Comparison of ENCODE assay signal across 23 mouse cellular contexts in genomic region chr17:70600462-70600861, GRCm38 (mm10).
DNase-seq lines count a peak whose midpoint lies in the region; ATAC-seq and TF ChIP-seq lines count a peak whose summit lies in the region.
"Had no signal": no experiment of that assay in that cellular context is flagged by ENCODE, and none has a peak within 500 bp of the region (broad histone marks: within the 10 kb centered on the region; RNA-seq: fewer than 3 reads in every experiment).

No protein-coding gene starts in this region.

- H3K9ac ChIP-seq in midbrain, postnatal 0 days (replicated peaks; ENCODE audit: low read length, poor library complexity, severe bottlenecking): no peak overlapping the region
- H3K9ac ChIP-seq in midbrain, embryonic 11.5 days (ENCODE audit: low read length): no peak overlapping the region
- H3K9ac ChIP-seq: limb, embryonic 12.5 days; liver, embryonic 15.5 days; lung, embryonic 14.5 days; neural tube, embryonic 15.5 days; stomach, embryonic 15.5 days had no signal

- no peak overlapping the region for H3K4me2 ChIP-seq in midbrain, postnatal 0 days (ENCODE audit: low read depth, low read length, poor library complexity, severe bottlenecking)
- H3K4me2 ChIP-seq in midbrain, embryonic 11.5 days: no peak overlapping the region
- H3K4me2 ChIP-seq: limb, embryonic 12.5 days; liver, embryonic 15.5 days; lung, embryonic 14.5 days; neural tube, embryonic 15.5 days; stomach, embryonic 15.5 days had no signal

- H3K4me1 ChIP-seq in cerebellum, adult 2 months (ENCODE audit: control insufficient read depth, insufficient read depth, low read length): peaks cover 17% of the 10 kb centered on the region; the same call in 1 of the 2 replicates
- H3K4me1 ChIP-seq in midbrain, postnatal 0 days (ENCODE audit: insufficient read depth, low read length): no peaks in the 10 kb centered on the region
- no peaks in the 10 kb centered on the region for H3K4me1 ChIP-seq in midbrain, embryonic 11.5 days (ENCODE audit: control insufficient read depth, insufficient read depth, low read length)
- H3K4me1 ChIP-seq: hindbrain, embryonic 10.5 days; limb, embryonic 12.5 days; liver, embryonic 15.5 days; neural tube, embryonic 15.5 days; stomach, embryonic 15.5 days had no signal

- H3K4me3 ChIP-seq in cerebellum, adult 2 months (replicated peaks; ENCODE audit: insufficient read depth, low read depth, low read length): no peak overlapping the region
- no peak overlapping the region for H3K4me3 ChIP-seq in layer of hippocampus, adult 2 months
- H3K4me3 ChIP-seq in midbrain, postnatal 0 days (ENCODE audit: low read depth, low read length): no peak overlapping the region
- H3K4me3 ChIP-seq in midbrain, embryonic 11.5 days (ENCODE audit: low read depth, low read length): no peak overlapping the region
- H3K4me3 ChIP-seq: erythroblast, embryonic 14.5 days; hindbrain, embryonic 10.5 days; limb, embryonic 12.5 days; liver, embryonic 15.5 days; neural tube, embryonic 15.5 days; stomach, embryonic 15.5 days had no signal

- no peaks in the 10 kb centered on the region for H3K9me3 ChIP-seq in midbrain, postnatal 0 days (ENCODE audit: low read length)
- no peaks in the 10 kb centered on the region for H3K9me3 ChIP-seq in midbrain, embryonic 11.5 days (ENCODE audit: control insufficient read depth, low read length)
- H3K9me3 ChIP-seq: hindbrain, embryonic 10.5 days; limb, embryonic 12.5 days; liver, embryonic 15.5 days; neural tube, embryonic 15.5 days; stomach, embryonic 15.5 days had no signal

- TF ChIP-seq CTCF in cerebellum, adult 2 months (IDR thresholded peaks at IDR 0.05; ENCODE audit: borderline replicate concordance, insufficient read depth, low read depth, low read length): no peak
- no peak for TF ChIP-seq CTCF in layer of hippocampus, adult 2 months (conservative IDR thresholded peaks at IDR 0.05)
- no peak for TF ChIP-seq CTCF in midbrain, postnatal 0 days (IDR thresholded peaks at IDR 0.05)

- H3K27ac ChIP-seq in cerebellum, adult 2 months (ENCODE audit: insufficient read depth, low read length): no peak overlapping the region
- H3K27ac ChIP-seq in layer of hippocampus, adult 2 months: peak overlapping the region; percentile 65
- H3K27ac ChIP-seq in midbrain, postnatal 0 days (ENCODE audit: low read depth, low read length): no peak overlapping the region
- no peak overlapping the region for H3K27ac ChIP-seq in midbrain, embryonic 11.5 days (ENCODE audit: low read depth, low read length)
- H3K27ac ChIP-seq: hindbrain, embryonic 10.5 days; limb, embryonic 12.5 days; liver, embryonic 15.5 days; neural tube, embryonic 15.5 days; stomach, embryonic 15.5 days had no signal

- peak; percentile 27 to 38 for DNase-seq in cerebellum, adult 2 months
- DNase-seq in cerebellum, postnatal 25 days: no peak
- DNase-seq in layer of hippocampus, adult 2 months (ENCODE audit: low spot score in 2 of 2): no peak
- DNase-seq in layer of hippocampus, adult 18-20 months (ENCODE audit: low spot score in 2 of 2): no peak
- DNase-seq in midbrain, postnatal 0 days (ENCODE audit: low spot score): peak; percentile 40
- no peak for DNase-seq in midbrain, embryonic 11.5 days (ENCODE audit: low spot score, missing footprints)
- no peak for DNase-seq in urinary bladder, postnatal 25 days (ENCODE audit: low spot score)
- DNase-seq: adrenal gland, postnatal 14 days; cerebellum, adult 18-20 months; gastrocnemius, postnatal 14 days; heart, postnatal 14 days; kidney, adult 11 months; kidney, postnatal 25 days; lung, embryonic 14.5 days; lung, postnatal 14 days; right cerebral cortex, postnatal 25 days had no signal

- TF ChIP-seq POLR2A in cerebellum, adult 2 months (IDR thresholded peaks at IDR 0.05; ENCODE audit: borderline replicate concordance, insufficient read depth, low read length): no peak

- H3K27me3 ChIP-seq in cerebellum, adult 2 months (ENCODE audit: control insufficient read depth, insufficient read depth, low read length): no peaks in the 10 kb centered on the region
- H3K27me3 ChIP-seq in midbrain, postnatal 0 days (ENCODE audit: insufficient read depth, low read length): no peaks in the 10 kb centered on the region
- no peaks in the 10 kb centered on the region for H3K27me3 ChIP-seq in midbrain, embryonic 11.5 days (ENCODE audit: control insufficient read depth, insufficient read depth, low read length)
- H3K27me3 ChIP-seq: limb, embryonic 12.5 days; liver, embryonic 15.5 days; neural tube, embryonic 15.5 days; stomach, embryonic 15.5 days had no signal

- 21% methylated on average over 6 of the region's 6 CpGs for WGBS in cerebellum, adult 2 months
- 71% methylated on average over 6 of the region's 6 CpGs for WGBS in midbrain, postnatal 0 days
- WGBS in midbrain, embryonic 11.5 days: 78% methylated on average over 6 of the region's 6 CpGs

- no peak for ATAC-seq in midbrain, postnatal 0 days (ENCODE audit: low FRiP score)
- ATAC-seq in midbrain, embryonic 11.5 days (ENCODE audit: low FRiP score): no peak

- H3K36me3 ChIP-seq in midbrain, postnatal 0 days (ENCODE audit: insufficient read depth, low read length): no peaks in the 10 kb centered on the region
- H3K36me3 ChIP-seq in midbrain, embryonic 11.5 days (ENCODE audit: control insufficient read depth, insufficient read depth, low read length): no peaks in the 10 kb centered on the region
- H3K36me3 ChIP-seq: G1E; hindbrain, embryonic 10.5 days; limb, embryonic 12.5 days; liver, embryonic 15.5 days; neural tube, embryonic 15.5 days; stomach, embryonic 15.5 days had no signal

Comparison
In these comparisons a context has a peak if more than half of its experiments do, and no peak if none do; other contexts are left out.
1. DNase-seq: peak in cerebellum, adult 2 months (2 of 2) and midbrain, postnatal 0 days (single experiment); none in cerebellum, postnatal 25 days (0 of 2), layer of hippocampus, adult 2 months (0 of 2), layer of hippocampus, adult 18-20 months (0 of 2), midbrain, embryonic 11.5 days (single experiment) and urinary bladder, postnatal 25 days (single experiment).